Mouse (Mus musculus) cortical plate, adult 2 months (tissue): Measurements from ENCODE around the gene Sptb. TPM values are rescaled to one million over a fixed set of nuclear protein-coding genes. Genes with fewer than 3 reads are reported as not detected.
A peak's percentile ranks its signal among the peaks of the same experiment; 100 is the strongest.

Experiments used
- H3K27ac ChIP-seq: fragments of 200-500 bp; 2 replicates; pipeline ENCODE4 v1.5.1; 2012; ENCODE audit warnings: low read length, control low read depth, inconsistent platforms; ENCODE audit not compliant: insufficient read depth
- H3K4me1 ChIP-seq: fragments of 200-500 bp; 2 replicates; pipeline ENCODE4 v1.6.1; 2011; ENCODE audit warnings: low read length; ENCODE audit not compliant: control insufficient read depth, insufficient read depth
- H3K4me3 ChIP-seq: fragments of 200-500 bp; 2 replicates; pipeline ENCODE4 v1.5.1; 2011; ENCODE audit warnings: mild to moderate bottlenecking, low read length, control low read depth; ENCODE audit not compliant: insufficient read depth
- CTCF ChIP-seq: fragments of 200-500 bp; IDR thresholded peaks from 2 replicates; pipeline ENCODE4 v1.5.1; 2011; ENCODE audit warnings: mild to moderate bottlenecking, control low read depth, low read length; ENCODE audit not compliant: insufficient read depth; ENCODE audit errors: extremely low read depth
- POLR2A ChIP-seq: fragments of 200-500 bp; IDR thresholded peaks from 2 replicates; pipeline ENCODE4 v1.6.1; 2011; ENCODE audit warnings: mild to moderate bottlenecking, low read length, control low read depth; ENCODE audit not compliant: insufficient read depth; ENCODE audit errors: extremely low read depth
- polyA plus RNA-seq: library from polyadenylated mRNA; depleted of rRNA; stranded (reverse); fragments of >200 nt; gene quantifications from 2 replicates; pipeline ENCODE4 v1.2.3, GENCODE M21; 2012

The Sptb gene
- polyA plus RNA-seq, 1 experiment, result 44.6 TPM

DNA sequence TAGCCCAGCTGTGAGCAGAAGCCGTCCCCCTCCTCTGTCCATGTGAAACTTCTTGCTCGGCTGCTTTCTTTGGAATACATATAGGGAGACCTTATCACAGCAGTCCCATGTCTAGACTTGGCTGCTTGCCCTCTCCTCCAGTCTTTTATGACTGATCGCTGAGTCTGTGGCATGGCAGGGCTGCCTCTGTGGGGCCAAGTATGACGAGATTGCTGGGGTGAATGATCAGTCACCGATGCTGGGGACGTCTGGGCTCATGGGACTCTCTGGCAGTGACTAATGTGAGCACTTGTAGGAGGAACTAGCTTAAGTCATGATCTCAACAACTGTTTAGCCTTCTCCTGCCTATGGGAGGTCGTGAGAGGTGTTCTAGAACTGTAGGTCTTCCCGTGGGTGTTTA, 158.0 kb downstream of the Sptb start:
- no peak for TF ChIP-seq POLR2A
- TF ChIP-seq CTCF, result no peak
- no peak overlapping the region for H3K27ac ChIP-seq

DNA sequence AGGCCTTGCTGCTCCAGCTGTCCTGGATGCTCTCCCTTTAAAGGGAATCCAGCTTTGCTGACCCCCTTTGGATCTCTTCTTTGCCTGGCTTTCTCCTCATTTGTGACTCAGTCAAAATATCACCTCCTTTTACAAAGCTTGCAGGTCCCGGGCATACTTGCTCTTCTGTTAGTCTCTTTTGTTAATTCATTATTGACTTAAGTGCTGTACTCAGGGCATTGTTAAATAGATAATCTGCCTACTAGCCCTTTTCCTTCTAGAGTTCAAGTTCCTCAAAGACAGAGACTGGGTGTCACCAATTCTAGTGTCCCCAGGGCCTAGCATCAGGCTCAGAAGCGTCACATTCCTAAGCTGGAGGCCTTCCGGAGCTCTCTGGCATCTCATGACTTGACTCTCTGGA, 161.1 kb downstream of the Sptb start:
- TF ChIP-seq CTCF (no peak), POLR2A (no peak)
- Histone ChIP-seq H3K4me3 (no peak overlapping the region), H3K27ac (no peak overlapping the region), H3K4me1 (0 out of 2 replicates have a peak, but pooled peaks cover 4% of the 10 kb centered on the region)

More for the DNA sequence above, 158.0 kb downstream of the Sptb start:
- Histone ChIP-seq H3K4me1 (no peaks in the 10 kb centered on the region), H3K4me3 (no peak overlapping the region)

DNA sequence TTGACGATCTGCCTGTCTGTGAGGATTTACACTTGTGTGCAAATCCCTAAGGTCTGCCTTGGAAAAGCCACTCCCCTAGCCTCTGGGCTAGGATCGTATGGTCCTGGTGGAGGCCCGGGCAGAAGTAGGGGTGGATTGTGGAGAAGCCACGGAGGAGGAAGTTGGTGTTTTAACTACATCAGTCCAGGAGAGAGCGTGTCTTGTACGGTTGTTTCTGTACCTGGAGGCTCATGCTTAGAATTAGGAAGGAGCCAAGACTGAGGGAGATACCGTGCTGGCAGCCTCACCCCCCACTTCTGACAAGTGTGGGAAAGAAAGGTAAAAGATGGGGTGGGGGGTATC, 162.3 kb downstream of the Sptb start:
- no peak for TF ChIP-seq POLR2A
- TF ChIP-seq CTCF, result no peak

DNA sequence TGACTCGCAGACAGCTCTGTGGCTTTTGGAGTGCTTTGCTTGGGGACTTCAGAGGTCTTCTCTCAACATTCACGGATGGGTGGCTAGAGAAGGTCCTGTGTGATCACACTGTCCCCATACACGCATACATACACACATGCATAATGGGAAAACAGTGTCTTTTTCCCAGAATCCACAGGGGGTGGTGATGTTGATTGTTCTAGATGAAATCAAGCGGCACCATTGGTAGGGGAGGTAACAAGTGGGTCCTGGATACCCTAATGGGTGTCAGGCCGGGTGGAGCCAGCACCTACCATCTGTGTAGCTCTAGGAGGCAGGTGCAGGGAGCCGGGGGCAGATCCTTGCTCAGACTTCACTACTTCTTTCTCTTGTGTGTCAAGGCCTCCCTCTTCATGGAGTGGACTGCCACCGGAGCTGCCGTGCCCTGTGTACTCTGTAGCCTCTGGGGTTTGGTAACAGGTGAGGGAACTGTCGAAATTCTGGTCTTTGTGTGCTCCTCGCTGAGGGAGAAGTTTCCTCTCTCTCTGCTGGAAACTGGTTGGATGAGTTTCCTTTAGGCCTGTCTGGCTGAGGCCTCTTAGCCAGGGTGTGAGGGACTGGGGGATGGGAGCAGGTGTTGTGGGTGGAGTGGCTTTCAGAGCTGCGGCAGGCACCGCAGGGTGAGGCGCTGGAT, 162.8 kb downstream of the Sptb start:
- H3K4me1 ChIP-seq, result 0 out of 2 replicates have a peak, but pooled peaks cover 4% of the 10 kb centered on the region
- TF ChIP-seq POLR2A, result no peak
- TF ChIP-seq CTCF, result no peak
- peak overlapping the region; percentile 32 for H3K27ac ChIP-seq
- H3K4me3 ChIP-seq, result peak overlapping the region; percentile 30; the same call in 1 of the 2 replicates

More for the DNA sequence above, 162.3 kb downstream of the Sptb start:
- Histone ChIP-seq H3K27ac (0 out of 2 replicates have a peak overlapping the region, but pooled peaks have one; percentile 32), H3K4me3 (peak overlapping the region; percentile 30; the same call in 1 of the 2 replicates), H3K4me1 (0 out of 2 replicates have a peak, but pooled peaks cover 4% of the 10 kb centered on the region)

DNA sequence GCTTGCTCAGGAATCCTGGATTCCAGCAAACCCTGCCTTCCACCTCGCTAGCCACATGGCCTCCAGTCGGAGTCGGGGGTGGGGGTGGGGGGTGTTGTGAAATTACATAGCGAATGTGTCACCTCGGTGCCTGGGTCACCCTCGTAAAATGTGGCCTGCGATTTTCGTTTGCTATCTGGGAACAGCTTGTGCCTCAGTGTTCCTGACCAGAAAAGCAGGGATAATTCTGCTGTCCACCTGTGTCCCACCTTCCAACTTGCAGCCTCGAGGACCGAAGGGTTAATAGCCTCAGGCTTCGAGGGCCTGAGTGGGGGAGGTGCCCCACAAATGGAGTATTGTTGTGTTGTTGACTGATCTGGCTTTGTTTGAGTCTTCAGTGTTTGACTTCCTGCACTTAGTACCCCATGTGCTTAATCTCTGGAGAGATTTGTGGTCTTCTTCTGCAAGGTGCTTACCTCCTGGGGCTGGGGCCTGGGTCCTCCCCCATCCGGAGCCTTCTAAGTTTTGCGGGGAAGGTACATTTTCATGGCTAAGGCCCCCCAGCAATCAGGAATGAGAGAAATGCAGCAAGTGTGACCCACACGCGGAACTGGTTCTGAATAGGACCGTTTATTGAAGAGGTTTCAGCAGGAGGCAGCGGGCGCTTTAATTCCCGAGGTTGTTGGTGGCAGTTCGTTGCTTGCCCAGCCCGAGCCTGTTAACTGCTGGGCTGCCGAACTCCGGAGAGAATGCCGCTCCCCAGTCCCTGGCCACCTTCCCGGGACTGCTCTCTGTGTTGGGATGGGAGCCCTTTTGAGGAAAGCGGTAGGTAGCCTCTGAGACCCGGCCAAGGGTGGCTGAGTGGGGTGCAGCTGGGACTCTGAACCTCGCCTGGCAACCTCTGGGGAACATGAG, 163.7 kb downstream of the Sptb start:
- no peak for TF ChIP-seq POLR2A
- TF ChIP-seq CTCF, result no peak
- Histone ChIP-seq H3K27ac (peak overlapping the region; percentile 32), H3K4me1 (0 out of 2 replicates have a peak, but pooled peaks cover 4% of the 10 kb centered on the region), H3K4me3 (peak overlapping the region; percentile 30; the same call in 1 of the 2 replicates)

DNA sequence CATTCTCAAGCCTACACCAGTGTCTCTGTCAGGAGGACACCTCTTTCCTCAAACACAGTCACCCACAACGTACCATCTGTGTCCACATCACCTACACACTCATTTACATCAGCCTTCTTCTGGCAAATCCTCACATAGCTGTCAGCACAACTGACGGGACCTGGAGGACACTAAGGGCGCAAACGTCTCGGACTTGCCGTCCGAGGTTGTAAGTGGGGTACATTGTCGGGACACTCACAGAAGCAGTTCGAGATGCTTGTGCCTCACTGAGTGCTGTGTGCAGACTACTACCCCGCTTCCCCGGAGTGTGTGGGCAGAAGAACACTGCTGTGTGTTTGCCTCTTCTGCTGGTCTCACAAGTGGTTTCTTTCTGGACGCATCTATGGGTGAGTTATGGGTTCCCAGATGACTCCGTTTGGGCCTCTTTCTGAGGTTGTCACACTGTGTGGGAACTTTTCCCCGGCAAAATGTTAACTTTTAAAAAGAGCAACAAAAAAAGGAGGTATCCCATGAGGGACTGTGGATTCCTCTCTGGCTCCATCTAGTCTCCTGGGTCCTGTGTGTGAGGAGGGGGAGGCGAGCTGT, 164.5 kb downstream of the Sptb start:
- no peak overlapping the region for H3K27ac ChIP-seq
- H3K4me3 ChIP-seq, result no peak overlapping the region

DNA sequence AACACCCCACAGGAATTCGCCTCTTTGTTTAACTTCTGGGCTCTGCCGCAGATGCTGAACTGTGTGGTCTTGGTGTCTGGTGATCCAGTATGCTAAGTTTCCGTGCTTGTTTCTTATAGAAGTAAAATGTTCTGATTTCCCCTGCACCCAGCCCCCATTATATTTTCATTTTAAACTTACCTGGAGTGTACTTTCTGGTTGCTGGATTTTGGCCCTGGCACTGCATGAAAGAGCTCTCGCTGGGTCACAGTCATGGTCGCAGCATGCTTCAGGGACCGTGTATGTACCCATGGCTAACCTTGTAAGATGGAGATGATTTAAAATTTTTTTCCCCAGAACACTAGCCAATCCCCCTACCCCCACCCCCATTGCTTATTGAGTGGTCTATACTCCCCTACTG, 168.5 kb downstream of the Sptb start:
- no peak overlapping the region for H3K27ac ChIP-seq
- TF ChIP-seq CTCF, result no peak
- no peak for TF ChIP-seq POLR2A
- H3K4me1 ChIP-seq, result 0 out of 2 replicates have a peak, but pooled peaks cover 4% of the 10 kb centered on the region
- no peak overlapping the region for H3K4me3 ChIP-seq

More for the DNA sequence above, 164.5 kb downstream of the Sptb start:
- H3K4me1 ChIP-seq, result 0 out of 2 replicates have a peak, but pooled peaks cover 4% of the 10 kb centered on the region
- no peak for TF ChIP-seq POLR2A
- TF ChIP-seq CTCF, result no peak

DNA sequence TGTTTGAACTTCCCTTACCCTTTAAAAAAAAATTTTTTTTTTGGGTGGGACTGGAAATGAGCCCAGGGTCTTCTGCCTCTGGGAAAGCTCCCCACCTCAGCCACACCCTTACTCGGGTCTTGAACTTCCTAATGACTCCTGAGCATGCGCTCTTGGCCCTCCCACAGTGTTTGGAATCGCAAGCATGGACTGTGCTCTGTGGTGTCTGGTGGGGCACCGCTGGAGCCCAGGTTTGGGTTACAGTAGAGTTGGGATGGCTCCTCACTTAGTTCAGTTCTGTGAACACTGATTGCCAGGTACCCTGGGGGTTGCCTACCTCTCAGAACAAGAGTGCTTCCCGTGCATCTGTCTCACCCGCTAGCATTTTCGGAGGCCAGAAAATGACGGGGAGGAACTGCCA, 168.9 kb downstream of the Sptb start:
- TF ChIP-seq CTCF, result no peak
- no peak for TF ChIP-seq POLR2A
- H3K4me3 ChIP-seq, result no peak overlapping the region
- 0 out of 2 replicates have a peak, but pooled peaks cover 4% of the 10 kb centered on the region for H3K4me1 ChIP-seq
- H3K27ac ChIP-seq, result no peak overlapping the region

DNA sequence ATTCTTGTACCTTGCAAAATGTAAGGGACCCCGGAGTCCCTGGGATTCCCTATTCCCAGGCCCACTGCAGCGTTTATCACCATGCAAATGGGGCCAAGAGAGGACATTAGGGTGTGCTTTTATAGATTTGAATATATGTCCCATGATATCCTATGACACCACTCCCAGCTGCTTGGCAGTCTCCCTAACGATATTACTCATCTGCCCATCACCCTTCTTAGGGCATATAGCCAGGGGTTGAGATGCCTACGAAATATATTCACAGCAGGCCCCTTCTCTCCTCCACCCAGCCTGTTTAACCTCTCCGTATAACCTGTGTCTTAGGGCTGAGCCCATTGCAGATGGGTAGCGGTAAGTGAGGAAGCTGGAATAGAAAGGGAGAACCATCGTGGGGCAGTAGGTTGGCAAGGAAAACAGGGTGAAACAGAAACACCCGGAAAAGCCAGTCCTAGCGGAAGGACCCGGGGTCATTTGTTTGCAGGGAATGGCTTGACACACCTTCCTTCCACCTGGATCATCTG, 169.6 kb downstream of the Sptb start:
- H3K4me3 ChIP-seq, result no peak overlapping the region
- H3K27ac ChIP-seq, result no peak overlapping the region
- TF ChIP-seq CTCF (no peak), POLR2A (no peak)
- 0 out of 2 replicates have a peak, but pooled peaks cover 1% of the 10 kb centered on the region for H3K4me1 ChIP-seq
